Mouse (Mus musculus): Measurements from ENCODE around the gene Slc22a15. TPM values are rescaled to one million over a fixed set of nuclear protein-coding genes. Genes with fewer than 3 reads are reported as not detected.

Gene Slc22a15
- polyA plus RNA-seq, 1 experiment from 2014 or later = 4.1 TPM

GRCm38 (mm10) chr3:101859740-101860139 is 64.5 kb downstream of the Slc22a15 start:
- no peak for ATAC-seq (ENCODE audit: low FRiP score, low TSS enrichment)
- WGBS = 85% methylated on average over 7 of the region's 7 CpGs
- no peak for TF ChIP-seq EP300 (optimal IDR thresholded peaks at IDR 0.05)
- TF ChIP-seq CTCF (IDR thresholded peaks at IDR 0.05; ENCODE audit: low read depth) = no peak
- Histone ChIP-seq H3K4me1 (replicated peaks; ENCODE audit: control insufficient read depth, insufficient read depth) (no peaks in the 10 kb centered on the region), H3K27me3 (ENCODE audit: control insufficient read depth, insufficient read depth, low read length) (no peaks in the 10 kb centered on the region), H3K27ac (replicated peaks) (no peak overlapping the region), H3K9me3 (ENCODE audit: control insufficient read depth, low read length) (no peaks in the 10 kb centered on the region), H3K9ac (ENCODE audit: low read length) (no peak overlapping the region), H3K36me3 (ENCODE audit: control insufficient read depth, insufficient read depth, low read length) (peaks cover 11% of the 10 kb centered on the region; the same call in 1 of the 2 replicates), H3K4me3 (ENCODE audit: low read depth, low read length) (no peak overlapping the region), H3K4me2 (replicated peaks; ENCODE audit: low read depth) (no peak overlapping the region)
- DNase-seq (ENCODE audit: low spot score) = no peak

DNA sequence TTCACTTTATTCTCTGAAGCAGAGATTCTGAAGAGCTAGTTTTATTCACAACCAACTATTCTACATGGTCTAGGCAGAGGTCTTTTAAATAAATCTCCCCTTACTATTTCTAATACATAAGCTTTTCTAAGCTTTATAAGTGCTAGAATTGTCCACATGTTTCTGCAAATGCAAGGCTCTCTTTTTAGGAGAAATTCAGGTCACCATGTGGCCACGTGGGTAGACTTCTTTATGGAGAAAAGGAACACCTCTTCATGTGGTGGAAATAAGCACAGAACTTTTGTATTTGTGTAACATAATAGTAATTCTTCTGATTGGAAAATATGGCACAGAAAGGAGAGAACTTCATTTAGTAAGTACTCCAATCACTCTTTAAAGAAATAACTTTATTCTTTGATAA is 70.2 kb downstream of the Slc22a15 start:
- Histone ChIP-seq H3K27ac (replicated peaks) (no peak overlapping the region), H3K4me2 (replicated peaks; ENCODE audit: low read depth) (no peak overlapping the region), H3K36me3 (ENCODE audit: control insufficient read depth, insufficient read depth, low read length) (no peaks in the 10 kb centered on the region; the same call in 1 of the 2 replicates), H3K27me3 (ENCODE audit: control insufficient read depth, insufficient read depth, low read length) (no peaks in the 10 kb centered on the region), H3K9me3 (ENCODE audit: control insufficient read depth, low read length) (no peaks in the 10 kb centered on the region), H3K4me3 (ENCODE audit: low read depth, low read length) (no peak overlapping the region), H3K9ac (ENCODE audit: low read length) (no peak overlapping the region), H3K4me1 (replicated peaks; ENCODE audit: control insufficient read depth, insufficient read depth) (no peaks in the 10 kb centered on the region)
- WGBS = 79% methylated on average over 1 of the region's 1 CpGs
- no peak for TF ChIP-seq CTCF (IDR thresholded peaks at IDR 0.05; ENCODE audit: low read depth)
- TF ChIP-seq EP300 (optimal IDR thresholded peaks at IDR 0.05) = no peak
- no peak for DNase-seq (ENCODE audit: low spot score)
- ATAC-seq (ENCODE audit: low FRiP score, low TSS enrichment) = no peak

DNA sequence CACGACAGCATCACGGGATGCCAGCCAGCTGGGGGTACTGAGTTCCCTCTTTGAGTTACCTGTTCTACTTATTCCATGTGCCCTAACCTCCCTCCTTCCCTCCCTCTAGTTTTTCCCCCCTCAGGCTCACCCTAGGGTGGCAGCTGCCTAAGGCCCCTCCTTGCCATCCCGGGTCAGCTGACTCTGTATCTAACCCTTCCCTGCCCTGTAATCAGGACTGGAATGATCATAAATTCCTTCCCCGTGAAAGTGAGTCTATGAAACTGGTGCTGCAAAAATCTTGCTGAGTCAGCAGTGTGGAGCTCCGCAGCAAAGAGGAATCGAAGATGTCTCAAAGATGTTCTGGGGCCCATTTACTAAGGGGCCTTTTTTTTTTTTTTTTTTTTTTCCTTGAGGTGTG is 72.9 kb downstream of the Slc22a15 start:
- ATAC-seq (ENCODE audit: low FRiP score, low TSS enrichment) = no peak

GRCm38 (mm10) chr3:101848816-101849215 is 75.4 kb downstream of the Slc22a15 start, which contains the start of gene Mab21l3:
Gene Mab21l3, minus strand, starts transcription at chr3:101848959.
- Histone ChIP-seq H3K4me3 (ENCODE audit: low read depth, low read length) (no peak within 1 kb of the TSS), H3K27ac (replicated peaks) (no peak within 1 kb of the TSS), H3K9ac (ENCODE audit: low read length) (no peak within 1 kb of the TSS), H3K27me3 (ENCODE audit: control insufficient read depth, insufficient read depth, low read length) (no peaks in the 10 kb centered on the region), H3K4me1 (replicated peaks; ENCODE audit: control insufficient read depth, insufficient read depth) (no peaks in the 10 kb centered on the region), H3K36me3 (ENCODE audit: control insufficient read depth, insufficient read depth, low read length) (no peaks in the 10 kb centered on the region), H3K9me3 (ENCODE audit: control insufficient read depth, low read length) (no peaks in the 10 kb centered on the region), H3K4me2 (replicated peaks; ENCODE audit: low read depth) (no peak within 1 kb of the TSS)
- WGBS = 74% methylated on average over 5 of the region's 5 CpGs
- DNase-seq (ENCODE audit: low spot score) (no peak), ATAC-seq (ENCODE audit: low FRiP score, low TSS enrichment) (no peak)
- TF ChIP-seq EP300 (optimal IDR thresholded peaks at IDR 0.05) (no peak), CTCF (IDR thresholded peaks at IDR 0.05; ENCODE audit: low read depth) (no peak)

More for the DNA sequence above, 72.9 kb downstream of the Slc22a15 start:
- H3K4me3 ChIP-seq (ENCODE audit: low read depth, low read length) = no peak overlapping the region
- H3K4me1 ChIP-seq (replicated peaks; ENCODE audit: control insufficient read depth, insufficient read depth) = no peaks in the 10 kb centered on the region
- no peaks in the 10 kb centered on the region for H3K27me3 ChIP-seq (ENCODE audit: control insufficient read depth, insufficient read depth, low read length)
- no peak overlapping the region for H3K4me2 ChIP-seq (replicated peaks; ENCODE audit: low read depth)
- WGBS = 67% methylated on average over 6 of the region's 6 CpGs
- H3K27ac ChIP-seq (replicated peaks) = no peak overlapping the region
- TF ChIP-seq EP300 (optimal IDR thresholded peaks at IDR 0.05) = no peak
- TF ChIP-seq CTCF (IDR thresholded peaks at IDR 0.05; ENCODE audit: low read depth) = no peak
- no peak for DNase-seq (ENCODE audit: low spot score)
- H3K36me3 ChIP-seq (ENCODE audit: control insufficient read depth, insufficient read depth, low read length) = no peaks in the 10 kb centered on the region
- no peak overlapping the region for H3K9ac ChIP-seq (ENCODE audit: low read length)
- H3K9me3 ChIP-seq (ENCODE audit: control insufficient read depth, low read length) = no peaks in the 10 kb centered on the region

DNA sequence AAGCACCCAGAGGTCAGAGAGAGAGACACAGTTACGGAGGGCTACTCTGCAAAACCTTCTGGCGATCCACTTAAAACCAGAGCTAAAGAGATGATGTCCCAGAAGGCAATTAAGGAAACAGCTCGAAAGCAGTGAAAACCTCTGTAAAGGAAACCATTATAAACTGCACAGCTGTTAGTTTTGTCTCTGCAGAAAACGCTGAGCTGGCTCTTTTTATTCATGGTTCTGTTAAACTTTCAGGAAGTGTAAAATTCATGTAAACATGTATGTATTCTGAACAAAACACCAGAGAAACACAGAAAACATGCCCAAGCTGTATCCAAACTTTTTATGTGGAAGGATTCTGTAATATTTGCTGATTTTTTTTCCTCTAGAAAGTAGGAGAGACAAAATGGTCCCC is 78.2 kb downstream of the Slc22a15 start:
- Histone ChIP-seq H3K9ac (ENCODE audit: low read length) (no peak overlapping the region), H3K27ac (replicated peaks) (no peak overlapping the region), H3K9me3 (ENCODE audit: control insufficient read depth, low read length) (no peaks in the 10 kb centered on the region), H3K4me1 (replicated peaks; ENCODE audit: control insufficient read depth, insufficient read depth) (no peaks in the 10 kb centered on the region), H3K36me3 (ENCODE audit: control insufficient read depth, insufficient read depth, low read length) (no peaks in the 10 kb centered on the region), H3K27me3 (ENCODE audit: control insufficient read depth, insufficient read depth, low read length) (no peaks in the 10 kb centered on the region), H3K4me2 (replicated peaks; ENCODE audit: low read depth) (no peak overlapping the region), H3K4me3 (ENCODE audit: low read depth, low read length) (no peak overlapping the region)
- DNase-seq (ENCODE audit: low spot score) (no peak), ATAC-seq (ENCODE audit: low FRiP score, low TSS enrichment) (no peak)
- no peak for TF ChIP-seq EP300 (optimal IDR thresholded peaks at IDR 0.05)
- TF ChIP-seq CTCF (IDR thresholded peaks at IDR 0.05; ENCODE audit: low read depth) = no peak
- WGBS = 57% methylated on average over 4 of the region's 4 CpGs

GRCm38 (mm10) chr3:101842372-101843094 is 81.7 kb downstream of the Slc22a15 start:
- DNase-seq (ENCODE audit: low spot score) (no peak), ATAC-seq (ENCODE audit: low FRiP score, low TSS enrichment) (no peak)
- no peak overlapping the region for H3K27ac ChIP-seq (replicated peaks)
- no peaks in the 10 kb centered on the region for H3K36me3 ChIP-seq (ENCODE audit: control insufficient read depth, insufficient read depth, low read length)
- no peak overlapping the region for H3K4me3 ChIP-seq (ENCODE audit: low read depth, low read length)
- 70% methylated on average over 7 of the region's 7 CpGs for WGBS
- H3K4me1 ChIP-seq (replicated peaks; ENCODE audit: control insufficient read depth, insufficient read depth) = no peaks in the 10 kb centered on the region
- H3K4me2 ChIP-seq (replicated peaks; ENCODE audit: low read depth) = no peak overlapping the region
- H3K27me3 ChIP-seq (ENCODE audit: control insufficient read depth, insufficient read depth, low read length) = no peaks in the 10 kb centered on the region
- H3K9ac ChIP-seq (ENCODE audit: low read length) = no peak overlapping the region
- TF ChIP-seq EP300 (optimal IDR thresholded peaks at IDR 0.05) (no peak), CTCF (IDR thresholded peaks at IDR 0.05; ENCODE audit: low read depth) (no peak)
- H3K9me3 ChIP-seq (ENCODE audit: control insufficient read depth, low read length) = no peaks in the 10 kb centered on the region
